Mouse (Mus musculus) bone marrow, adult 2 months (tissue): ENCODE data around the gene Mknk1.

Source experiments
- CTCF ChIP-seq: fragments of 200-500 bp; IDR thresholded peaks from 2 replicates; pipeline ENCODE4 v1.5.1; 2011; ENCODE audit warnings: low read length, control low read depth; ENCODE audit not compliant: control insufficient read depth, insufficient read depth
- POLR2A ChIP-seq: fragments of 200-500 bp; IDR thresholded peaks from 2 replicates; pipeline ENCODE4 v1.6.1; 2011; ENCODE audit warnings: low read depth, mild to moderate bottlenecking, control low read depth, low read length, borderline replicate concordance; ENCODE audit not compliant: control insufficient read depth

DNA sequence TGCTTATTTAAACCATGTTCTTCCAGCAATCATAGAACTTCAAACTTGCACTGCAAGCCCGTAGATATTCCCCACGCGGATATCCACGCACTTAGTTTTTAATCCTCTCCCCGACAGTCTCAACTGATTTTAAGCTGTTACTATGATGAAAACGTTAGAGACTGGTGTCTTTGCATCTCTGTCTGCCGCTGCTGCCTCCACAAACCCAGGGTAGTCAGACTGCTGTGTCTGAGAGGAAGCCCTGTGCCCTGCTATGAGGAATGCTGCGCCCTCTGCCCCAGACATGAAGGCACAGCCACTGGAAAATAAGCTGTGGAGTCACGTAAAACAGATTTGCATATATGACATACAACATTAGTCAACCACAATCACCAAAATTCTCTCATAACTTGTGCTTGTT is 39.8 kb downstream of the Mknk1 start:
- TF ChIP-seq CTCF (no peak), POLR2A (no peak)
